Mouse (Mus musculus) neural tube, embryonic 12.5 days (tissue): ENCODE measurements around the gene Rpusd3. TPM values are rescaled to one million over a fixed set of nuclear protein-coding genes. Genes with fewer than 3 reads are reported as not detected.

Source experiments
- ATAC-seq: fragments of 200-750 bp; cut with Nextera tagmentation; 2 replicates; pipeline ENCODE4 v1.8.0; 2017; ENCODE audit warnings: low read depth, mild to moderate bottlenecking, moderate TSS enrichment, moderate library complexity; ENCODE audit not compliant: low FRiP score
- H3K27ac ChIP-seq: fragments of 300-500 bp; sonication (generic); 2 replicates; pipeline ENCODE4 v1.5.1; 2016
- H3K27me3 ChIP-seq: fragments of 300-500 bp; sonication (generic); replicated peaks from 2 replicates; pipeline ENCODE4 v1.6.1; 2016; ENCODE audit warnings: mild to moderate bottlenecking
- H3K36me3 ChIP-seq: fragments of 300-500 bp; sonication (generic); 2 replicates; pipeline ENCODE4 v1.6.1; 2016; ENCODE audit warnings: mild to moderate bottlenecking
- H3K4me1 ChIP-seq: fragments of 300-500 bp; sonication (generic); 2 replicates; pipeline ENCODE4 v1.6.1; 2016
- H3K4me2 ChIP-seq: fragments of 300-500 bp; sonication (generic); replicated peaks from 2 replicates; pipeline ENCODE4 v1.6.1; 2016; ENCODE audit warnings: mild to moderate bottlenecking
- H3K4me3 ChIP-seq: fragments of 300-500 bp; sonication (generic); 2 replicates; pipeline ENCODE4 v1.5.1; 2016
- H3K9ac ChIP-seq: fragments of 300-500 bp; sonication (generic); 2 replicates; pipeline ENCODE4 v1.6.1; 2016; ENCODE audit warnings: mild to moderate bottlenecking
- H3K9me3 ChIP-seq: fragments of 300-500 bp; sonication (generic); 2 replicates; pipeline ENCODE4 v1.6.1; 2016; ENCODE audit warnings: mild to moderate bottlenecking
- WGBS: fragments of 180-500 bp; shearing (Covaris S2); methylation state at CpG from one replicate; pipeline ENCODE4 v1.1.7; 2016; 5-methylcytosine and 5-hydroxymethylcytosine counted together
- polyA plus RNA-seq: library from polyadenylated mRNA; unstranded; fragments of >200 nt; fragmentation: Nextera tagmentation; extraction: Ambion mirVana; gene quantifications from 2 replicates; pipeline ENCODE4 v1.2.1, GENCODE M21; 2016

Gene Rpusd3
- polyA plus RNA-seq, 1 experiment from 2014 or later, result 29.3 TPM

GRCm38 (mm10) chr6:113395501-113395900 is 23.6 kb downstream of the Rpusd3 start:
- no peak for ATAC-seq
- Histone ChIP-seq H3K27ac (no peak overlapping the region), H3K4me1 (peaks cover 18% of the 10 kb centered on the region), H3K4me3 (no peak overlapping the region), H3K9ac (no peak overlapping the region), H3K4me2 (no peak overlapping the region), H3K36me3 (peaks cover 18% of the 10 kb centered on the region), H3K9me3 (no peaks in the 10 kb centered on the region), H3K27me3 (no peaks in the 10 kb centered on the region)
- 90% methylated on average over 6 of the region's 6 CpGs for WGBS

GRCm38 (mm10) chr6:113394811-113395210 is 24.3 kb downstream of the Rpusd3 start:
- WGBS, result 94% methylated on average over 11 of the region's 11 CpGs
- no peak overlapping the region for H3K9ac ChIP-seq
- H3K4me3 ChIP-seq, result no peak overlapping the region
- peaks cover 19% of the 10 kb centered on the region for H3K36me3 ChIP-seq
- H3K27ac ChIP-seq, result no peak overlapping the region
- H3K4me1 ChIP-seq, result peaks cover 18% of the 10 kb centered on the region
- no peak for ATAC-seq
- H3K27me3 ChIP-seq, result no peaks in the 10 kb centered on the region
- H3K4me2 ChIP-seq, result no peak overlapping the region
- H3K9me3 ChIP-seq, result no peaks in the 10 kb centered on the region

- no peak overlapping the region for H3K4me3 ChIP-seq
- no peak for ATAC-seq
- WGBS, result 91% methylated on average over 6 of the region's 6 CpGs
Measured at GRCm38 (mm10) chr6:113393951-113394350, 25.2 kb downstream of the Rpusd3 start.

GRCm38 (mm10) chr6:113392387-113393071 is 26.6 kb downstream of the Rpusd3 start:
- Histone ChIP-seq H3K4me3 (peak overlapping the region; percentile 44), H3K27me3 (no peaks in the 10 kb centered on the region), H3K4me1 (peaks cover 18% of the 10 kb centered on the region), H3K9me3 (no peaks in the 10 kb centered on the region), H3K27ac (peak overlapping the region; percentile 46; the same call in 1 of the 2 replicates), H3K4me2 (peak overlapping the region; percentile 91), H3K36me3 (peaks cover 33% of the 10 kb centered on the region), H3K9ac (peak overlapping the region; percentile 68)
- ATAC-seq, result peak; percentile 92
- 2% methylated on average over 51 of the region's 51 CpGs for WGBS

More at GRCm38 (mm10) chr6:113393951-113394350, 25.2 kb downstream of the Rpusd3 start:
- no peak overlapping the region for H3K27ac ChIP-seq
- peaks cover 27% of the 10 kb centered on the region for H3K36me3 ChIP-seq
- peaks cover 18% of the 10 kb centered on the region for H3K4me1 ChIP-seq
- H3K4me2 ChIP-seq, result no peak overlapping the region
- no peaks in the 10 kb centered on the region for H3K27me3 ChIP-seq
- no peak overlapping the region for H3K9ac ChIP-seq
- H3K9me3 ChIP-seq, result no peaks in the 10 kb centered on the region

GRCm38 (mm10) chr6:113392015-113392386 is 27.1 kb downstream of the Rpusd3 start:
- peak; percentile 42 for ATAC-seq
- Histone ChIP-seq H3K4me1 (peaks cover 18% of the 10 kb centered on the region), H3K4me3 (peak overlapping the region; percentile 44), H3K9ac (peak overlapping the region; percentile 68), H3K4me2 (peak overlapping the region; percentile 91), H3K27ac (0 out of 2 replicates have a peak overlapping the region, but pooled peaks have one; percentile 46), H3K36me3 (peaks cover 38% of the 10 kb centered on the region), H3K9me3 (no peaks in the 10 kb centered on the region), H3K27me3 (no peaks in the 10 kb centered on the region)
- WGBS, result 26% methylated on average over 10 of the region's 10 CpGs

- no peak overlapping the region for H3K9ac ChIP-seq
- H3K27ac ChIP-seq, result no peak overlapping the region
- no peaks in the 10 kb centered on the region for H3K9me3 ChIP-seq
- H3K4me3 ChIP-seq, result no peak overlapping the region
- no peaks in the 10 kb centered on the region for H3K27me3 ChIP-seq
- peaks cover 18% of the 10 kb centered on the region for H3K4me1 ChIP-seq
- no peak overlapping the region for H3K4me2 ChIP-seq
- no peak for ATAC-seq
- peaks cover 47% of the 10 kb centered on the region for H3K36me3 ChIP-seq
- 91% methylated on average over 3 of the region's 3 CpGs for WGBS
Measured at GRCm38 (mm10) chr6:113390715-113391114, 28.4 kb downstream of the Rpusd3 start.

GRCm38 (mm10) chr6:113388960-113389359 is 30.2 kb downstream of the Rpusd3 start, which contains the start of gene Ttll3:
Gene Ttll3, plus strand, starts transcription at chr6:113389260.
- Histone ChIP-seq H3K4me2 (no peak within 1 kb of the TSS), H3K4me3 (no peak within 1 kb of the TSS), H3K27me3 (no peaks in the 10 kb centered on the region), H3K9ac (no peak within 1 kb of the TSS), H3K9me3 (no peaks in the 10 kb centered on the region), H3K27ac (no peak within 1 kb of the TSS), H3K4me1 (peaks cover 18% of the 10 kb centered on the region), H3K36me3 (peaks cover 54% of the 10 kb centered on the region)
- 80% methylated on average over 8 of the region's 8 CpGs for WGBS
- ATAC-seq, result no peak

GRCm38 (mm10) chr6:113386025-113386424 is 33.1 kb downstream of the Rpusd3 start:
- H3K27ac ChIP-seq, result no peak overlapping the region
- WGBS, result 82% methylated on average over 3 of the region's 3 CpGs
- peaks cover 79% of the 10 kb centered on the region for H3K36me3 ChIP-seq

GRCm38 (mm10) chr6:113385160-113385714 is 33.9 kb downstream of the Rpusd3 start:
- H3K4me2 ChIP-seq, result no peak overlapping the region
- WGBS, result 93% methylated on average over 11 of the region's 11 CpGs
- ATAC-seq, result no peak

More at GRCm38 (mm10) chr6:113386025-113386424, 33.1 kb downstream of the Rpusd3 start:
- no peaks in the 10 kb centered on the region for H3K27me3 ChIP-seq
- no peaks in the 10 kb centered on the region for H3K4me1 ChIP-seq
- no peaks in the 10 kb centered on the region for H3K9me3 ChIP-seq
- no peak overlapping the region for H3K9ac ChIP-seq
- no peak overlapping the region for H3K4me2 ChIP-seq
- no peak overlapping the region for H3K4me3 ChIP-seq
- no peak for ATAC-seq

GRCm38 (mm10) chr6:113384351-113384927 is 34.7 kb downstream of the Rpusd3 start:
- WGBS, result 89% methylated on average over 8 of the region's 8 CpGs
- peaks cover 83% of the 10 kb centered on the region for H3K36me3 ChIP-seq
- no peaks in the 10 kb centered on the region for H3K27me3 ChIP-seq
- H3K9me3 ChIP-seq, result no peaks in the 10 kb centered on the region
- no peak for ATAC-seq
- H3K27ac ChIP-seq, result no peak overlapping the region
- peaks cover 2% of the 10 kb centered on the region for H3K4me1 ChIP-seq
- H3K9ac ChIP-seq, result no peak overlapping the region
- H3K4me2 ChIP-seq, result no peak overlapping the region
- no peak overlapping the region for H3K4me3 ChIP-seq

More at GRCm38 (mm10) chr6:113385160-113385714, 33.9 kb downstream of the Rpusd3 start:
- H3K9me3 ChIP-seq, result no peaks in the 10 kb centered on the region
- no peaks in the 10 kb centered on the region for H3K4me1 ChIP-seq
- no peaks in the 10 kb centered on the region for H3K27me3 ChIP-seq
- H3K4me3 ChIP-seq, result no peak overlapping the region
- H3K36me3 ChIP-seq, result peaks cover 87% of the 10 kb centered on the region
- H3K27ac ChIP-seq, result no peak overlapping the region
- H3K9ac ChIP-seq, result no peak overlapping the region

- Histone ChIP-seq H3K27me3 (no peaks in the 10 kb centered on the region), H3K27ac (no peak overlapping the region), H3K9ac (no peak overlapping the region), H3K36me3 (peaks cover 56% of the 10 kb centered on the region), H3K4me1 (peaks cover 17% of the 10 kb centered on the region), H3K4me2 (no peak overlapping the region), H3K4me3 (no peak overlapping the region), H3K9me3 (no peaks in the 10 kb centered on the region)
- ATAC-seq, result no peak
- 96% methylated on average over 11 of the region's 11 CpGs for WGBS
Measured at GRCm38 (mm10) chr6:113380480-113380879, 38.7 kb downstream of the Rpusd3 start.

GRCm38 (mm10) chr6:113379246-113379645 is 39.9 kb downstream of the Rpusd3 start:
- peaks cover 55% of the 10 kb centered on the region for H3K36me3 ChIP-seq

More at GRCm38 (mm10) chr6:113379246-113379645, 39.9 kb downstream of the Rpusd3 start:
- 90% methylated on average over 6 of the region's 6 CpGs for WGBS
- no peak overlapping the region for H3K4me3 ChIP-seq
- ATAC-seq, result no peak
- H3K4me2 ChIP-seq, result peak overlapping the region; percentile 85
- H3K9me3 ChIP-seq, result no peaks in the 10 kb centered on the region
- H3K9ac ChIP-seq, result no peak overlapping the region
- no peak overlapping the region for H3K27ac ChIP-seq
- H3K27me3 ChIP-seq, result no peaks in the 10 kb centered on the region
- peaks cover 17% of the 10 kb centered on the region for H3K4me1 ChIP-seq
